Mouse (Mus musculus): ENCODE measurements around the gene Igf2bp1.

- TF ChIP-seq CTCF (IDR thresholded peaks at IDR 0.05; ENCODE audit: low read depth, low read length) (no peak), POLR2A (IDR thresholded peaks at IDR 0.05; ENCODE audit: extremely low read depth, insufficient read depth, low read length) (no peak)
These were observed 14.9 kb upstream of the Igf2bp1 start for GRCm38 (mm10) chr11:96020622-96021021.

All from liver, adult 2 months (tissue).